Mouse (Mus musculus) midbrain, embryonic 14.5 days (tissue): ENCODE measurements around the gene Mylk3. TPM values are rescaled to one million over a fixed set of nuclear protein-coding genes. Genes with fewer than 3 reads are reported as not detected.

Experiments used
- ATAC-seq: fragments of 200-750 bp; cut with Nextera tagmentation; 2 replicates; pipeline ENCODE4 v1.8.0; 2017; ENCODE audit warnings: moderate number of reproducible peaks, moderate library complexity; ENCODE audit not compliant: low FRiP score, low TSS enrichment
- DNase-seq: peaks from one replicate; pipeline ENCODE4 v3.0.0-alpha.2; 2015
- H3K27ac ChIP-seq: fragments of 300-500 bp; sonication (generic); replicated peaks from 2 replicates; pipeline ENCODE4 v1.5.1; 2014; ENCODE audit warnings: mild to moderate bottlenecking, low read depth, low read length, moderate library complexity
- H3K27me3 ChIP-seq: fragments of 300-500 bp; sonication (generic); 2 replicates; pipeline ENCODE4 v1.6.1; 2014; ENCODE audit warnings: low read length, control low read depth, mixed read lengths; ENCODE audit not compliant: control insufficient read depth, insufficient read depth
- H3K36me3 ChIP-seq: fragments of 300-500 bp; sonication (generic); 2 replicates; pipeline ENCODE4 v1.6.1; 2014; ENCODE audit warnings: low read length, control low read depth; ENCODE audit not compliant: control insufficient read depth, insufficient read depth
- H3K4me1 ChIP-seq: fragments of 300-500 bp; sonication (generic); 2 replicates; pipeline ENCODE4 v1.6.1; 2014; ENCODE audit warnings: mild to moderate bottlenecking, antibody characterized with exemption, low read length, control low read depth; ENCODE audit not compliant: control insufficient read depth, insufficient read depth
- H3K4me2 ChIP-seq: fragments of 300-500 bp; sonication (generic); 2 replicates; pipeline ENCODE4 v1.6.1; 2014; ENCODE audit warnings: mild to moderate bottlenecking, low read length, moderate library complexity
- H3K4me3 ChIP-seq: fragments of 300-500 bp; sonication (generic); replicated peaks from 2 replicates; pipeline ENCODE4 v1.5.1; 2014; ENCODE audit warnings: low read depth, low read length
- H3K9ac ChIP-seq: fragments of 300-500 bp; sonication (generic); replicated peaks from 2 replicates; pipeline ENCODE4 v1.6.1; 2014; ENCODE audit warnings: mild to moderate bottlenecking, low read length, moderate library complexity
- H3K9me3 ChIP-seq: fragments of 300-500 bp; sonication (generic); 2 replicates; pipeline ENCODE4 v1.6.1; 2016; ENCODE audit warnings: low read length, control low read depth, mixed read lengths; ENCODE audit not compliant: control insufficient read depth
- WGBS: fragments of 180-500 bp; shearing (Covaris S2); extraction: QIAGEN DNeasy Blood & Tissue Kit; methylation state at CpG from one replicate; pipeline ENCODE4 v1.1.7; 2014; 5-methylcytosine and 5-hydroxymethylcytosine counted together
- polyA plus RNA-seq: library from polyadenylated mRNA; unstranded; fragments of >200 nt; fragmentation: Nextera tagmentation; extraction: Ambion mirVana; gene quantifications from 2 replicates; pipeline ENCODE4 v1.2.1, GENCODE M21; 2014

The Mylk3 gene
- polyA plus RNA-seq, 1 experiment from 2014 or later: 0.36 TPM

GRCm38 (mm10) chr8:85376516-85376915 is 9.6 kb downstream of the Mylk3 start:
- H3K4me2 ChIP-seq: no peak overlapping the region
- no peak for ATAC-seq
- H3K36me3 ChIP-seq: no peaks in the 10 kb centered on the region
- no peak for DNase-seq
- H3K9me3 ChIP-seq: no peaks in the 10 kb centered on the region
- 64% methylated on average over 3 of the region's 3 CpGs for WGBS
- H3K27ac ChIP-seq: no peak overlapping the region
- H3K27me3 ChIP-seq: no peaks in the 10 kb centered on the region
- no peaks in the 10 kb centered on the region for H3K4me1 ChIP-seq
- H3K9ac ChIP-seq: no peak overlapping the region
- no peak overlapping the region for H3K4me3 ChIP-seq

GRCm38 (mm10) chr8:85374286-85374685 is 11.9 kb downstream of the Mylk3 start:
- Histone ChIP-seq H3K27ac (no peak overlapping the region), H3K9me3 (no peaks in the 10 kb centered on the region), H3K36me3 (no peaks in the 10 kb centered on the region), H3K4me1 (no peaks in the 10 kb centered on the region), H3K4me3 (no peak overlapping the region), H3K9ac (no peak overlapping the region), H3K27me3 (no peaks in the 10 kb centered on the region), H3K4me2 (no peak overlapping the region)
- WGBS: 71% methylated on average over 4 of the region's 4 CpGs
- no peak for ATAC-seq
- no peak for DNase-seq

GRCm38 (mm10) chr8:85373435-85374039 is 12.6 kb downstream of the Mylk3 start:
- H3K27ac ChIP-seq: no peak overlapping the region
- no peak overlapping the region for H3K9ac ChIP-seq
- H3K36me3 ChIP-seq: no peaks in the 10 kb centered on the region
- H3K4me2 ChIP-seq: no peak overlapping the region
- H3K27me3 ChIP-seq: no peaks in the 10 kb centered on the region
- no peak for DNase-seq
- WGBS: 78% methylated on average over 5 of the region's 5 CpGs
- H3K9me3 ChIP-seq: no peaks in the 10 kb centered on the region
- H3K4me3 ChIP-seq: no peak overlapping the region
- ATAC-seq: no peak
- H3K4me1 ChIP-seq: no peaks in the 10 kb centered on the region

GRCm38 (mm10) chr8:85372465-85372839 is 13.7 kb downstream of the Mylk3 start:
- Histone ChIP-seq H3K4me2 (no peak overlapping the region), H3K27ac (no peak overlapping the region), H3K4me1 (no peaks in the 10 kb centered on the region), H3K9me3 (no peaks in the 10 kb centered on the region), H3K9ac (no peak overlapping the region), H3K4me3 (no peak overlapping the region), H3K36me3 (no peaks in the 10 kb centered on the region), H3K27me3 (no peaks in the 10 kb centered on the region)
- no peak for DNase-seq
- 93% methylated on average over 1 of the region's 1 CpGs for WGBS
- no peak for ATAC-seq

- H3K4me3 ChIP-seq: no peak overlapping the region
- H3K9me3 ChIP-seq: no peaks in the 10 kb centered on the region
- H3K9ac ChIP-seq: no peak overlapping the region
- no peak overlapping the region for H3K27ac ChIP-seq
- no peaks in the 10 kb centered on the region for H3K27me3 ChIP-seq
- H3K4me1 ChIP-seq: no peaks in the 10 kb centered on the region
- no peak for DNase-seq
- no peak for ATAC-seq
- H3K4me2 ChIP-seq: no peak overlapping the region
- WGBS: 83% methylated on average over 5 of the region's 5 CpGs
- no peaks in the 10 kb centered on the region for H3K36me3 ChIP-seq
These were observed 14.2 kb downstream of the Mylk3 start for GRCm38 (mm10) chr8:85371736-85372464.

- Histone ChIP-seq H3K36me3 (no peaks in the 10 kb centered on the region), H3K9ac (no peak overlapping the region), H3K4me1 (no peaks in the 10 kb centered on the region), H3K27me3 (no peaks in the 10 kb centered on the region), H3K4me2 (no peak overlapping the region), H3K27ac (no peak overlapping the region), H3K4me3 (no peak overlapping the region), H3K9me3 (no peaks in the 10 kb centered on the region)
- DNase-seq (no peak), ATAC-seq (no peak)
- WGBS: 59% methylated on average over 6 of the region's 6 CpGs
These were observed 21.0 kb downstream of the Mylk3 start for GRCm38 (mm10) chr8:85365176-85365575.

- Histone ChIP-seq H3K9me3 (no peaks in the 10 kb centered on the region), H3K4me1 (no peaks in the 10 kb centered on the region), H3K4me2 (no peak overlapping the region), H3K4me3 (no peak overlapping the region), H3K36me3 (no peaks in the 10 kb centered on the region), H3K27ac (no peak overlapping the region), H3K27me3 (no peaks in the 10 kb centered on the region), H3K9ac (no peak overlapping the region)
- no peak for DNase-seq
- 90% methylated on average over 11 of the region's 11 CpGs for WGBS
- ATAC-seq: no peak
These were observed 21.5 kb downstream of the Mylk3 start for GRCm38 (mm10) chr8:85364628-85365027.

GRCm38 (mm10) chr8:85363406-85363805 is 22.7 kb downstream of the Mylk3 start:
- Histone ChIP-seq H3K9me3 (no peaks in the 10 kb centered on the region), H3K4me3 (no peak overlapping the region), H3K4me2 (no peak overlapping the region), H3K27me3 (no peaks in the 10 kb centered on the region), H3K4me1 (no peaks in the 10 kb centered on the region), H3K27ac (no peak overlapping the region), H3K9ac (no peak overlapping the region), H3K36me3 (no peaks in the 10 kb centered on the region)
- ATAC-seq (no peak), DNase-seq (no peak)
- 67% methylated on average over 6 of the region's 6 CpGs for WGBS

GRCm38 (mm10) chr8:85362211-85362610 is 23.9 kb downstream of the Mylk3 start:
- no peak overlapping the region for H3K4me2 ChIP-seq
- no peak overlapping the region for H3K27ac ChIP-seq
- 87% methylated on average over 4 of the region's 4 CpGs for WGBS
- no peak overlapping the region for H3K4me3 ChIP-seq
- H3K27me3 ChIP-seq: no peaks in the 10 kb centered on the region
- no peaks in the 10 kb centered on the region for H3K9me3 ChIP-seq
- H3K9ac ChIP-seq: no peak overlapping the region
- H3K36me3 ChIP-seq: no peaks in the 10 kb centered on the region
- DNase-seq (no peak), ATAC-seq (no peak)
- no peaks in the 10 kb centered on the region for H3K4me1 ChIP-seq
